Mouse (Mus musculus): Measurements from ENCODE around the gene Lsm2.

GRCm38 (mm10) chr17:34984218-34984617, 2.6 kb downstream of the Lsm2 start:
- TF ChIP-seq EP300 (IDR thresholded peaks at IDR 0.05; ENCODE audit: low read depth) (no peak), CTCF (IDR thresholded peaks at IDR 0.05; ENCODE audit: low read depth) (peak; percentile 75)
